ENCODE assay signal across 16 mouse cellular contexts in genomic region chr15:100486450-100486849, GRCm38 (mm10). TPM values are rescaled to one million over a fixed set of nuclear protein-coding genes. Genes with fewer than 3 reads are reported as not detected.
DNase-seq lines count a peak whose midpoint lies in the region; ATAC-seq and TF ChIP-seq lines count a peak whose summit lies in the region.
"Had no signal": no experiment of that assay in that cellular context is flagged by ENCODE, and none has a peak within 500 bp of the region (broad histone marks: within the 10 kb centered on the region; RNA-seq: fewer than 3 reads in every experiment).

No protein-coding gene starts in this region.

- 0 out of 2 replicates have a peak overlapping the region, but pooled peaks have one; percentile 12 for H3K27ac ChIP-seq in hindbrain, embryonic 12.5 days
- H3K27ac ChIP-seq in hindbrain, embryonic 16.5 days (ENCODE audit: low read depth, low read length), result no peak overlapping the region
- peak overlapping the region; percentile 17; the same call in 1 of the 2 replicates for H3K27ac ChIP-seq in lung, embryonic 16.5 days (ENCODE audit: low read length)
- H3K27ac ChIP-seq in limb, embryonic 14.5 days (replicated peaks; ENCODE audit: low read depth, low read length), result no peak overlapping the region
- H3K27ac ChIP-seq: liver, embryonic 15.5 days had no signal

- no peak overlapping the region for H3K4me3 ChIP-seq in hindbrain, embryonic 12.5 days
- H3K4me3 ChIP-seq in hindbrain, embryonic 16.5 days (ENCODE audit: low read length), result no peak overlapping the region
- no peak overlapping the region for H3K4me3 ChIP-seq in lung, embryonic 16.5 days (ENCODE audit: low read length)
- H3K4me3 ChIP-seq in limb, embryonic 14.5 days (replicated peaks; ENCODE audit: low read length), result no peak overlapping the region
- H3K4me3 ChIP-seq: liver, embryonic 15.5 days; megakaryocyte, embryonic 14.5 days; myocyte had no signal

- no peak for TF ChIP-seq POLR2A in limb, embryonic 14.5 days (IDR thresholded peaks at IDR 0.05; ENCODE audit: borderline replicate concordance, extremely low read depth, insufficient read depth, insufficient read length)

- no peak for ATAC-seq in hindbrain, embryonic 12.5 days (ENCODE audit: low FRiP score)
- no peak for ATAC-seq in hindbrain, embryonic 16.5 days
- ATAC-seq in lung, embryonic 16.5 days (ENCODE audit: low read depth), result peak; percentile 73
- no peak for ATAC-seq in limb, embryonic 14.5 days (ENCODE audit: low FRiP score, low read depth)

- DNase-seq in lung, postnatal 36 days, result no peak
- DNase-seq in embryo, embryonic 10.5 days (ENCODE audit: low spot score), result peak; percentile 77
- DNase-seq in limb, embryonic 14.5 days (ENCODE audit: low spot score), result peak; percentile 18
- no peak for DNase-seq in ovary, adult 18-20 months (ENCODE audit: low spot score)
- DNase-seq: cerebellum, adult 2 months; heart, adult 18-20 months; heart, postnatal 4 days; kidney, postnatal 10 days; right cerebral cortex, postnatal 14 days; thymus, adult 2 months had no signal

- H3K36me3 ChIP-seq in hindbrain, embryonic 12.5 days, result peaks cover 79% of the 10 kb centered on the region
- peaks cover 47% of the 10 kb centered on the region for H3K36me3 ChIP-seq in hindbrain, embryonic 16.5 days (ENCODE audit: control insufficient read depth, insufficient read depth, low read length)
- peaks cover 16% of the 10 kb centered on the region for H3K36me3 ChIP-seq in lung, embryonic 16.5 days (ENCODE audit: control insufficient read depth, insufficient read depth, low read length)
- H3K36me3 ChIP-seq in limb, embryonic 14.5 days (ENCODE audit: control insufficient read depth, insufficient read depth, low read length), result peaks cover 74% of the 10 kb centered on the region

- no peak overlapping the region for H3K4me2 ChIP-seq in hindbrain, embryonic 12.5 days (replicated peaks)
- no peak overlapping the region for H3K4me2 ChIP-seq in hindbrain, embryonic 16.5 days (ENCODE audit: low read length)
- no peak overlapping the region for H3K4me2 ChIP-seq in lung, embryonic 16.5 days (ENCODE audit: low read depth, low read length)
- H3K4me2 ChIP-seq in limb, embryonic 14.5 days (replicated peaks; ENCODE audit: low read depth, low read length, severe bottlenecking), result no peak overlapping the region
- H3K4me2 ChIP-seq: liver, embryonic 15.5 days had no signal

- H3K4me1 ChIP-seq in hindbrain, embryonic 12.5 days, result peaks cover 30% of the 10 kb centered on the region
- H3K4me1 ChIP-seq in hindbrain, embryonic 16.5 days (ENCODE audit: control insufficient read depth, insufficient read depth, low read depth, low read length), result peaks cover 6% of the 10 kb centered on the region
- peaks cover 16% of the 10 kb centered on the region for H3K4me1 ChIP-seq in lung, embryonic 16.5 days (replicated peaks; ENCODE audit: control insufficient read depth, insufficient read depth, low read length)
- H3K4me1 ChIP-seq in limb, embryonic 14.5 days (ENCODE audit: control insufficient read depth, insufficient read depth, low read length), result peaks cover 9% of the 10 kb centered on the region

- H3K27me3 ChIP-seq in hindbrain, embryonic 12.5 days, result no peaks in the 10 kb centered on the region
- no peaks in the 10 kb centered on the region for H3K27me3 ChIP-seq in hindbrain, embryonic 16.5 days (replicated peaks; ENCODE audit: control insufficient read depth, insufficient read depth, low read length)
- H3K27me3 ChIP-seq in lung, embryonic 16.5 days (ENCODE audit: control insufficient read depth, insufficient read depth, low read depth, low read length), result no peaks in the 10 kb centered on the region
- H3K27me3 ChIP-seq in limb, embryonic 14.5 days (ENCODE audit: control insufficient read depth, insufficient read depth, low read length), result no peaks in the 10 kb centered on the region
- H3K27me3 ChIP-seq: liver, embryonic 15.5 days had no signal

- no peaks in the 10 kb centered on the region for H3K9me3 ChIP-seq in hindbrain, embryonic 12.5 days (replicated peaks)
- no peaks in the 10 kb centered on the region for H3K9me3 ChIP-seq in hindbrain, embryonic 16.5 days (ENCODE audit: control insufficient read depth, low read length)
- no peaks in the 10 kb centered on the region for H3K9me3 ChIP-seq in lung, embryonic 16.5 days (ENCODE audit: control insufficient read depth, low read length)
- H3K9me3 ChIP-seq in limb, embryonic 14.5 days (ENCODE audit: control insufficient read depth, low read length), result no peaks in the 10 kb centered on the region
- H3K9me3 ChIP-seq: liver, embryonic 15.5 days; megakaryocyte, embryonic 14.5 days had no signal

- 15% methylated on average over 7 of the region's 7 CpGs for WGBS in hindbrain, embryonic 12.5 days
- 14% methylated on average over 7 of the region's 7 CpGs for WGBS in hindbrain, embryonic 16.5 days
- 25% methylated on average over 7 of the region's 7 CpGs for WGBS in lung, embryonic 16.5 days
- 84% methylated on average over 7 of the region's 7 CpGs for WGBS in limb, embryonic 14.5 days

- H3K9ac ChIP-seq in hindbrain, embryonic 12.5 days, result 0 out of 2 replicates have a peak overlapping the region, but pooled peaks have one; percentile 32
- no peak overlapping the region for H3K9ac ChIP-seq in hindbrain, embryonic 16.5 days (ENCODE audit: low read depth, low read length)
- H3K9ac ChIP-seq in lung, embryonic 16.5 days (ENCODE audit: low read length), result no peak overlapping the region
- no peak overlapping the region for H3K9ac ChIP-seq in limb, embryonic 14.5 days (ENCODE audit: low read depth, low read length, severe bottlenecking)
- H3K9ac ChIP-seq: liver, embryonic 15.5 days had no signal

RNA-seq across cellular contexts. Expression of gene Csrnp2, which starts 8.8 kb away (rescaled TPM):
- polyA plus RNA-seq in hindbrain, embryonic 12.5 days (2016; fragmentation: Nextera tagmentation; extraction: Ambion mirVana), result 41.4 and 43.0 TPM in 2 replicates
- polyA plus RNA-seq in hindbrain, embryonic 16.5 days (2015; fragmentation: Nextera tagmentation; extraction: Ambion mirVana), result 36.3 and 43.4 TPM in 2 replicates
- 9.5 and 10.6 TPM in 2 replicates for polyA plus RNA-seq in lung, embryonic 16.5 days (2015; fragmentation: Nextera tagmentation; extraction: Ambion mirVana)
- 14.6 and 17.9 TPM in 2 replicates for polyA plus RNA-seq in limb, embryonic 14.5 days (2012; rRNA removed)
- polyA plus RNA-seq in limb, embryonic 14.5 days (2014; fragmentation: Nextera tagmentation; extraction: Ambion mirVana), result 18.2 and 20.8 TPM in 2 replicates

RNA-seq across cellular contexts. Expression of gene Letmd1, which starts 17.6 kb away (rescaled TPM):
- polyA plus RNA-seq in hindbrain, embryonic 12.5 days (2016; fragmentation: Nextera tagmentation; extraction: Ambion mirVana), result 43.6 and 45.8 TPM in 2 replicates
- polyA plus RNA-seq in hindbrain, embryonic 16.5 days (2015; fragmentation: Nextera tagmentation; extraction: Ambion mirVana), result 59.3 and 62.0 TPM in 2 replicates
- polyA plus RNA-seq in lung, embryonic 16.5 days (2015; fragmentation: Nextera tagmentation; extraction: Ambion mirVana), result 23.9 and 26.1 TPM in 2 replicates
- polyA plus RNA-seq in limb, embryonic 14.5 days (2012; rRNA removed), result 62.4 and 72.0 TPM in 2 replicates
- 27.9 and 29.8 TPM in 2 replicates for polyA plus RNA-seq in limb, embryonic 14.5 days (2014; fragmentation: Nextera tagmentation; extraction: Ambion mirVana)

Comparison
In these comparisons a context has a peak if more than half of its experiments do, and no peak if none do; other contexts are left out.
1. H3K27ac ChIP-seq: peak in hindbrain, embryonic 12.5 days (single experiment) and lung, embryonic 16.5 days (single experiment); none in hindbrain, embryonic 16.5 days (single experiment) and limb, embryonic 14.5 days (single experiment).
2. DNase-seq: peak in embryo, embryonic 10.5 days (single experiment) and limb, embryonic 14.5 days (single experiment); none in lung, postnatal 36 days (single experiment) and ovary, adult 18-20 months (single experiment).